Mouse (Mus musculus): ENCODE measurements around the gene Ddx3y.

GRCm38 (mm10) chrY:1246117-1246516 is 40.3 kb downstream of the Ddx3y start:
- TF ChIP-seq CTCF (IDR thresholded peaks at IDR 0.05; ENCODE audit: low read depth), result no peak
- no peak for TF ChIP-seq EP300 (optimal IDR thresholded peaks at IDR 0.05)
